Mouse (Mus musculus) ES-CJ7 (cell line): ENCODE measurements around the gene Vwc2l.
A peak's percentile ranks its signal among the peaks of the same experiment; 100 is the strongest.

Experiments
- DNase-seq: peaks from one replicate; pipeline ENCODE4 v3.0.0; 2011; ENCODE audit warnings: low read depth, low spot score

The Vwc2l gene

DNA sequence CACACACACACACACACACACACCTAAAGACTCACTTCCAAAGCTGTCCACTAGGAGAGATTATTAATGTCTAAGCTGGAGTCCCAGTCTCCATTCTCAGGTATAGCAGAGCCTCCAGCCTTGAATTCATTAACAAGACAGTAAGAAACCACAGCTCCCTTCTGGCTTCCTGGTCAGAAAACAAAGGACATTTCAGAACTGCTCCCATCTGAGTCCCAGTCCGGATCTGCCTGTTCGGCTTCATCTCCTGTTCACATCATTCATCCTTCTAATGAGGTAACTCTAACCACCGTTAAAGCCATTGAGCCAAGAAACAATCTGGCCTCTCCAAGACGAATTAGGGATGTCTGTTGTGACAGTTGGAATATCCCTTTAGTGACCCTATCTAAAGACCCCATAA lies 185.7 kb downstream of the Vwc2l start:
- peak; percentile 27 for DNase-seq

DNA sequence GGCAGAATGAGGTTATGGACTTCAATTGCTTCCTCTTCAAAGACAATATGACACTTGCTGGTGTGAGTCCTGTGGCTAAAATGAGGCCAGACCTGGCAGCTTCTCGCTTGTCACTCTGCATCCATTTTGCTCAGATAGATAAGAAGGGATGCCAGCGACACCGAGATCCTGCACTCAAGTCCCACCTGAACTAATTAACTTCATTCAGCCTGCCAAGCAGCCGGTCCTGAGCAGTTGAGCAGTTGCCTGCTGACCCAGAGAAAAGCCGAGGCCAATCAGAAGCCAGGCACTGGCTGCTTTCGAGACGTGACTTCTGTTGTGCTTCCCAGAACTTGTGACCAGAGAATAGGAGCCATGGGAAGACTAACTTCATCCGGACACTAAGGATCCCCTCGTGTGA lies 187.6 kb downstream of the Vwc2l start:
- no peak for DNase-seq

DNA sequence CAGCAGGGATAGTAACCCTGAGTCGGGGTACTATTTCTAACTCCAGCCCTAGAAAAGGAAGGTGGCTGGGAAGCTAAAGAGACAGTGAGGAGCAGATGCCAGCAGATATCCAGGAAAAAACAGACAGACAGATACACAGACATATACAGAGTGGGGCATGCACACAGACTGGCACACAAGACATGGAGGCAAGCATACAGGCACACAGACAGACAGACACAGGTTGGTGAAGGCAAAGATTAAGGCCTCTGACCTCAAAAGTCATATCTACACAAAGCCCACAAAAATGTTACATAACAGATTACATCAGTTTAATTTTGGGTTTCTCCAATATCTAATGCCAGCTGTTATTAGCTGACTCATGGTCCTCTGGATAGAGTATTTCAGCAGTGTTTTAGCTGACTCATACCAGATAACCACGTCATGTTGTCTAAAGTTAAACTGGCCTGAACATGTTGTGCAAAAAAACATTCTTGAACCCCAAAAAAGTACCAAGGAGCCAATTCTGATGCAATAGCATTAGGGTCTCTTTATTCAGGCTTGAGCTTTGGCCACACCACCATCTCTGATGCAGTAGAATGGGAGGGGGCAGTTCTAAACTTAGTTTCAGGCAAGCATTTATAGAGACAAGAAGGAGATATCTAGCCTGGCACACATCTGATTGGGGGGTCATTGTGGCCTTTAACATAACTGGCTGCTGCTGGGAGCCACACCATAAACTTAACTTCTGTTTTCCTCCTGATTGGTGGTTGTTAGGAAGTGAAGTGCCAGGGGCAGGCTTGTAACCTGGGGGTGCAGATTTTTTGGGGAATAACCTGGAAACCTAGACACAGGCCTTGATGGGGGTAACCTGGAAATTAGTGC lies 192.9 kb downstream of the Vwc2l start:
- no peak for DNase-seq

DNA sequence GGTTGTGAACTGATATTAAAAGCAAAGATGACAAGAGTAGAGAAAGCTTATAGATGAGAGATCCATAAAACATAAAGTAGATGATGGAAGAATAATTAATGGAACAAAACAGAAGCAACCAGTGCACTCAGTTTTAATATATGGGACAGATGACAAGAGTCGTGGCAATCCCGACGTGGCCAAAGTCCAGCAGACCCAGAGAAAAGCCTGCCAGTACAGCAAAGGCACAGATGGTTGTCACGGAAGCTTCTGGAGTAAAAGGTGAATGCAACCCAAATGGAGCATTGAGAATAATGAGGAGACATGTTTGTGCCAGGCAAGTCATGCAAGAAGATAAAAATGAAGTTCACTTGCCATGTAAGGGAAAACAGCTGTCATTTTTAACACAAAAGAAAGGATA lies 207.5 kb downstream of the Vwc2l start:
- no peak for DNase-seq
